Mouse (Mus musculus): ENCODE measurements around the gene Usp2.
"Not testable (repeated sequence)": the region's sequence is repeated elsewhere in the genome, so short reads cannot be mapped to it uniquely, and the experiment has no call there.

Usp2 gene

DNA sequence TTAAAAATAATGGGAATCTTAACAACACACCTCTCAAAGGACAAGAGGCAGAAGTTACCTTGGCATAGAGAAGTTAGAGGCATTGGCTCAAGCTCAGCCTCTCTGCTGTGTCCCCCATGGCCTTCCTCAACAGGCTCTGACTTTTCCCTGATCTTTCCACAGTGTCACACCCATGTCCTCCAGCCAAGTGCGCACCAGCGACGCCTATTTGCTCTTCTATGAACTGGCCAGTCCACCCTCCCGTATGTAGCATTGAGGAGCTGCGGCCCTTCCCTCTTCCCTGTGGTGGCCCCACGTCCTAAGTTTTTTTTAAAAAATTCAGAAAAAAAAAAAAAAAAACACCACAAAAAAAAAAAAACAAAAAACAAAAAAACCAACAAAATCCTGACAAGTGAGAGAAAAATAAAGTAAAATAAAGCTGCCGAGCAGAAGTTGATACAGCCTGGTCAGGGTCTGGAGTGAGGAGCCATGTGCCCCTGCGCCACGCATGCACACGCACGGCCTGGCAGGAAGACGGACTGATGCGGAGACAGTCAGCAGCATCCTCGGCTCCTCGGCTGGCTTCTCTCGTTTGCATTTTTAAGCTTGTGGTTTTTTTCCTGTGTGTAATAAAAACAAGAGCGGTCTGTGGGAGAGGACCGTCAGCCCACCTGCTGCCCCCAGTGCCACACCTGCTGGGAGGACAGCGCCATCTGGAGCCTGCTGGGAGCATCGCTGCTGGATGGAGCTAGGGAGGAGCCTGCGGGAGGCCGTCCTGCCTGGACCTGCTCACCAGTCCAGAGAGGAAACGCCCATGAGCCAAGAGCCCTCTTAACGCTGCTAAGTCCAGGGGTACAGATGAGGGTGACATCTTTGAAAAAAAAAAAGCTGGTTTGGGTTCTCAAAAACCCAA is 27.0 kb downstream of the Usp2 start:
- peak; percentile 31 for DNase-seq (ENCODE audit: low spot score)

DNA sequence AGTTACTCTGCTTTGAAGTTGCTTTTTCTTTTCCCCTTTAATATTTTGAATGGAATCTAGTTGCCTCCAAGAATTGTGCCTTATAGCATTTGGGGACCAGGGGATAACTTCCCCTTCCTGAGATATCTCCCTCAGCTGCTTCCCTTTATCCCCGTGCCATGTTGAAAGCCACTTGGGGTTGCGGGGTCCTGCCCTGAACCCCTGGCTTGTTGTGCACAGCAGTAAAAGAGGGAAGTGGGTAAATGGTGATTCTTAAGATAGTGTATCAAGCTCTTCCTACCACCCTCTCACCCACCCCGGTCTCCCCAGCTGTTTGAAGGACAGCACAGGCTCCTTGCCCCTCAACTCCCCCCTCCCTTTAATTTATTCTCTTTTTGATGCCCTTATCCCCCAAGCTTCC is 27.9 kb downstream of the Usp2 start:
- no peak for DNase-seq (ENCODE audit: low spot score)

DNA sequence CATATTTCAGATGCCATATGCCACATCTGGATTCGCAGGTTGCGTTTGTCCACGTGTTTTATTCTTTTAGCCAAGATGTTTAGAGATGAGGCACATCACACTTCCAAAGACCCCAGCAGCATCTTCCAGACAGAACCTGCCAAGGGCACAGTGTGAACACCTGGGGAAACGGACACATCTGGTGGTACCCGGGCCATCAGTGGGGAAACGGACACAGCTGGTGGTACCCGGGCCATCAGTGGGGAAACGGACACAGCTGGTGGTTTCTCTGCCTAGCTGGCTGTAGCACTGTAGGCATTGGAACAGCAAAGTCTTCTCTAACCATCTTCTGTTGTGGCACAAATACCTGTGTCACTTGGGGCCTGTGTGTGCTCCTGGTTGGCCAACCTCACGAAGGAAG is 29.0 kb downstream of the Usp2 start:
- DNase-seq (ENCODE audit: low spot score) = no peak

DNA sequence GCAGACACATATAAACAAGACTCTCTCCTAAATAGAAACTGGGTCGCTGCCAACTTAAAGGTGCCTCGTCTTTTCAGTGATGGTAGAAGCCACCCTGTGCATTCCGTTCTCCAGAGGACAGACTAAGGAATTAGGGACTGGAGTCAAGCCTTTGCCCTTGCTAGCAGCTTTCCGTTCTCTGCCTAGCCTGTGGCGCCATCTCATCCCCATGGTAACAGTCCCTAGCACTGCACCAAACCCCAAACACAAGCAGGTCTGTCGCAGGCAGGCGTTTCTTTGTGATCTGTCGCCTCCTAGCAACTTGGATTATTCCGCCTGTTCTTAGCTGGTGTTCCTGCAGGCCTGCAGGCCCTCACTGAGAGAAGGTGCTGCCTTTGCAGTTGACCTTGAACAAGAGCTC is 29.7 kb downstream of the Usp2 start:
- DNase-seq (ENCODE audit: low spot score) = no peak

DNA sequence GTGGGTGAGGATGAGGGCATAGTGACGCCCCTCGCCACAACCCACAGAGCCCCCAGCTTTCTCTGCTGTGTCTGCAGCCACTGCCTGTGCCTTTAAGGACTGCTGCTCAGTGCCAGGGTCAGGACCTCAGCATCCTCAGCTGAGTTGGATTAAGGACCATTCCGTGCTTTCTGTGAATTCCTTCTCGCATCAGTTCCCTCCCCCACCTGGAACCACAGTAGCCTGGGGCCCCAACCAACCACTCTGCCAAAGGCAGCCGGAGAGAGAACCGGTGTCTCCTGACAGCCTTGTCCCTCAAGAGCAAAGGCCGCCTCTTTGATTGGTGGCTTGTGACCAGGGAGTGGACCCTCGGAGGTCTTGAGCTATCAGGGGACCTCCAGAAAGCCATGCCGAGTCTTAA is 34.7 kb downstream of the Usp2 start, which contains the start of gene Mfrp:
Gene Mfrp (plus strand): TSS at position 240 of the 400 bp plus-strand sequence.
- no peak for DNase-seq (ENCODE audit: low spot score)

DNA sequence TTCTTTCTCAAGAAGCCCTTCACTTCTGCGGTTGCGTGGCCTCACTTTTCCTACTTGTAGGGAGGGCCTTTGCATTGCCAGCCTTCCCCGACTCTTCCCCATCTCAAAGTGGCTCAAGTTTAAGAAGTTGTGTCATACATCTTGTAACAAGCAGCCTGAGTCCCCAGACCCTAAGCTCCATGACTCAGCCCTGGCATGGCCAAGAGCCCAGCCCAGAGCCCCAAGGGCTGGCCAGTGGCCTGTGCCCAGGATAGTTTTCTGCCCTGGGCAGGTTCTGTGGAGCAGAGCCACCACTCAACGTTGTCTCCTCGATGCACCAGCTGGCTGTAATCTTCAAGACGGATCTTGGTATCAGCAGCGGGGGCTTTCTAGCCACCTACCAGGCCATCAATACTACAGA is 38.1 kb downstream of the Usp2 start:
- DNase-seq (ENCODE audit: low spot score) = no peak

DNA sequence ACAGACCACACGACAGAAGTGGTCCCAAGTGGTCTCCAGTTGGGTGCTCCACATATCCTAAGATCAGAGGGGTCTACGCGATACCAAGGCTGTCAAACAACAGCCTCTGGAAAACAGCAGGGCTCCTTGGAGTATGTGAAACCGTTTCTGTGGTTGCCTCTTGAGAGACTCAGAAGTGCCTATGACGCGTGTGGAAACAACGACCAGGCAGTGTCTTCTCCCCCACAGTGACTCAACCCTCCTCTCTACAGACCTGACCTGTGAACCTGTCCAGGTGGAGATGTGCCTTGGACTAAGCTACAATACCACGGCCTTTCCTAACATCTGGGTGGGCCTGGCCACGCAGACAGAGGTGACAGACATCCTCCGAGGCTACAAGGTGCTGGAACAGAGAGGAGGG is 39.0 kb downstream of the Usp2 start:
- no peak for DNase-seq (ENCODE audit: low spot score)

DNA sequence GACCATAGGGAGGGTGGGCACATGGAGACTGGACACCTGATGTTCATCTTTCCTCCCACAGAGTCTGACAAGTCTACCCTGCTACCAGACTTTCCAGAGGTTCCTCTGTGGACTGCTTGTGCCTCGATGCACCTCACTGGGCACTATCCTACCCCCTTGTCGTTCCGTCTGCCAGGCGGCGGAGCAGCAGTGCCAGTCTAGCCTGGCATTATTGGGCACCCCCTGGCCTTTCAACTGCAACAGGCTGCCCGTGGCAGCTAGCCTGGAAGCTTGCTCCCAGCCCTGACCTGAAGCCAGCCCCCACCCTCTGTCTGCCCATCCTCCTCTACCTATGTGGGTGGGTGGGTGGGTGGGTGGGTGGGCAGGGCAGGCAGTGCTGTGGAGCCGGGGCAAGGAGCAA is 39.4 kb downstream of the Usp2 start:
- DNase-seq (ENCODE audit: low spot score) = no peak

DNA sequence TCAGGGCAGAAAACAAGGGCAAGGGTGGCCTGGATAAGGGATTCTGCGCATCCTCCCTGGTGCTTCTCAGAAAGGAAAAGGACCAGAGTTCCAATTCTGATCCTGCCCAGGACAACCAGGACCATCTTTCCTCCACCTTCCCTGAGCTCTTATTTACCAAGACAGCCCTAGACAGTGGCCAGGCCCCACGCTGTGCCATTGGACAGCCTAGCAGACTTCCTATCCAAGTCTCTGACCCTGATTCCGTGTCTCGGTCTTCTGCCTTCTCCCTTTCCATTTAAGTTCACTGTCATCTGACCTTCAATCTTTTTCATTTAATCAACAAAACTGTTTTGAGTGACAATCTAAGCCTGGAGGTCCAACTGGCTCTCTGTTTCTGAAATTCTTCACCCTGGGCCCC is 39.8 kb downstream of the Usp2 start:
- no peak for DNase-seq (ENCODE audit: low spot score)

DNA sequence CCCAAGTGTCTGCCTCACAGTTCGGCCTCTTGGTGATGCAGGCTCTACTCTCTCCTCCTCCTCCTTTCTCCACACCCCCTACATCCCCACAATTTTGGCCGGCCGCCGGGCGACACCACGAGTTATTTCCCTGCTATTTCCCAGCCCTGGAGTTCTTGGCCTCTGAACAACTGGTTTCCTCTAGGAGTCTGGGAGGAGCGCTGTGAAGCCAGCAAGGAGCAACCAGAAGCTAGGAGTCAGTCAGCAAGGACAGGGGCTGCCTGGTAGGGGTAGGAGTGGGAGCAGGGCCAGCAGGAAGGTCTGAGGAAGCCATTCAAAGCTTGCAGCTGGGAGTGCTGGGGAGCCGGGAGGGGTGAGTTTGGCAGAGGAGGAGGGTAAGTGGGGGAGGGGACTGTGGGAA is 40.3 kb downstream of the Usp2 start, which contains the start of gene C1qtnf5:
Gene C1qtnf5 (plus strand): TSS at position 136 of the 400 bp plus-strand sequence.
- no peak for DNase-seq (ENCODE audit: low spot score)

DNA sequence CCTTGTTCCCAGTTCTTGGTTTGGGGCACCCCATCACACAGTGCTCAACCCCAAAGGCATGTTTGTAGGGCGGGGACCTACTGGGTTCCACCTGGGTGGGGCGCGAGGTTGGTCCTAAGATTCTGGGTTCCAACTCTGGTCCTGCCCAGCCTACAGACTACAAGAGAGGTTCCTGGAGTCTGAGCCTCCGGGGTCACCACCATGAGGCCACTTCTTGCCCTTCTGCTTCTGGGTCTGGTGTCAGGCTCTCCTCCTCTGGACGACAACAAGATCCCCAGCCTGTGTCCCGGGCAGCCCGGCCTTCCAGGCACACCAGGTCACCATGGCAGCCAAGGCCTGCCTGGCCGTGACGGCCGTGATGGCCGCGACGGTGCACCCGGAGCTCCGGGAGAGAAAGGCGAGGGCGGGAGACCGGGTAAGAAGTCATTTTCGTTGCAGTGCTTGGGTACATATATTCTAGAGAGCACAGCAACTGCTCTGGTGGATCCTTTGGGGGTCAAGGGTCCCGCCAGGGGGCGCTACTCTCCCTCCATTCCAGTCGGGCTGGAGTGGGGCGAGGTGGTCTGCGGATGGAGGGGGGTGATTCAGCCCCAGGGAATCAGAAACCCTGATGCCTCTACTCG is 40.8 kb downstream of the Usp2 start:
- DNase-seq (ENCODE audit: low spot score) = no peak

DNA sequence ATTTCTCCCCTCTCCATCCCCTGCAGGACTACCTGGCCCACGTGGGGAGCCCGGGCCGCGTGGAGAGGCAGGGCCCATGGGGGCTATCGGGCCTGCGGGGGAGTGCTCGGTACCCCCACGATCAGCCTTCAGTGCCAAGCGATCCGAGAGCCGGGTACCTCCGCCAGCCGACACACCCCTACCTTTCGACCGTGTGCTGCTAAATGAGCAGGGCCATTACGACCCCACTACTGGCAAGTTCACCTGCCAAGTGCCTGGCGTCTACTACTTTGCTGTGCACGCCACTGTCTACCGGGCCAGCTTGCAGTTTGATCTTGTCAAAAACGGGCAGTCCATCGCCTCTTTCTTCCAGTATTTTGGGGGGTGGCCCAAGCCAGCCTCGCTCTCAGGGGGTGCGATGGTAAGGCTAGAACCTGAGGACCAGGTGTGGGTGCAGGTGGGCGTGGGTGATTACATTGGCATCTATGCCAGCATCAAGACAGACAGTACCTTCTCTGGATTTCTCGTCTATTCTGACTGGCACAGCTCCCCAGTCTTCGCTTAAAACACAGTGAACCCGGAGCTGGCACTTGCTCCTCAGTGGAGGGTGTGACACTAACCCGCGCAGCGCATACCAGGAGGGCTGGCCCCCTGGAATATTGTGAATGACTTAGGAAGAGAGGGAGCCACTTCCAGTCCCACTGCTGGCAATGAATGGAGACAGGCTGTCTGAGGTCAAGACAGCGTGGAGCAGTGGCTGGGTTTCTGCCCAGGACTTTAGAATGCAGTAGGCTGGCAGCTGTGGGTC is 41.6 kb downstream of the Usp2 start:
- no peak for DNase-seq (ENCODE audit: low spot score)

DNA sequence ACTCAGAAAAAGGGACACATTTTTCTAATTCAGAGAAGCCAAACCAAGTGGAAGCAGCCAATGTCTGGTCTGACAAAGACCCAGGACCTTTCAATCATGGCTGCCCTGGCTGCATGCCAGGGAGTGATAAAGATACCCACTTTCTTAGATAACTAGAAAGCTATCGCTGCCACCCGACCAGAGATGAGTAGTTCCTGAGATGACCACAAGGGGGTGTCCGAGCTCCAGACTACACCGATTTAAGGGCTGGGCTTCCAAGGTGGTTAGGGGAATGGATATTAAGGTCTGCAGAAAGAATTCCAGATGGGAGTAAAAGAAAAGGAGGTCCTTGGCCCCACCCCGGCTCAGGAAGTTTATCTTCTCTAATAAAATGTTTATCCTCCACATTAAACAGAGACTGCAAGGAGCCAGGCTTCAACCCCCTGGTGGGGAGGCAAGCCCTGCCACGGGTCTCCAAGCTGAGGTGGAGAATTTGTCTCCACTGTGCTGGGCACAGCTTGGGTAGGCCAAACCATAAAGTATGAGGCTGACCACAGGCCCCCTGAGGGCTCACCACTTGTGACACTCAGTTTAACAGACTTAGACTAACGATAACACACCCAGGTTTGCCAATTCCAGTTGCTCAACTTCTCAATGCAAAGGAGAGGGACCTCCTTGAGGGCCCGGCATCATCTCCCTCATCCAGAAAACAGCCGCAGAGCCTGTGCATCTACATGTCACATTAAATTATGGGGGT is 42.7 kb downstream of the Usp2 start:
- peak; percentile 70 for DNase-seq (ENCODE audit: low spot score)

DNA sequence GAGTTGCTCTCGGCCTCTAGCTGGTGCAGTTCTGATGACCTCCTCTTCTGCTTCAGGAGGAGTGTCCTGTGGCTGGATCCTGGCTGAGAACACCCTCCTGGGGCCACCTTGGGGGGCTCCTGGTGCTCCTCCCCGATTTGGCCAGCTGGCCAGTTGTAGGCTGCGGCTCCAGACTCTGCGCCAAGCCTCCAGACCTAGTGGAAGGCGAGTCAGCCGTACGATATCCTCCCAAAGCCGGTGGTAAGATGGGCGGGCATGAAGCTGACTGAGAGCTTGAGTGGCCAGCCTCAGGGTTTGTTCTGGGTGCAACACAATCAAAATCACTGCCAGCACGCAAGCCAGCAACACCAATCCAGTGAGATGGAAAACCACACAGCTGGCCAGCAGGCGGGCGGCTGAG is 45.1 kb downstream of the Usp2 start:
- not testable (repeated sequence) for DNase-seq (ENCODE audit: low spot score)

DNA sequence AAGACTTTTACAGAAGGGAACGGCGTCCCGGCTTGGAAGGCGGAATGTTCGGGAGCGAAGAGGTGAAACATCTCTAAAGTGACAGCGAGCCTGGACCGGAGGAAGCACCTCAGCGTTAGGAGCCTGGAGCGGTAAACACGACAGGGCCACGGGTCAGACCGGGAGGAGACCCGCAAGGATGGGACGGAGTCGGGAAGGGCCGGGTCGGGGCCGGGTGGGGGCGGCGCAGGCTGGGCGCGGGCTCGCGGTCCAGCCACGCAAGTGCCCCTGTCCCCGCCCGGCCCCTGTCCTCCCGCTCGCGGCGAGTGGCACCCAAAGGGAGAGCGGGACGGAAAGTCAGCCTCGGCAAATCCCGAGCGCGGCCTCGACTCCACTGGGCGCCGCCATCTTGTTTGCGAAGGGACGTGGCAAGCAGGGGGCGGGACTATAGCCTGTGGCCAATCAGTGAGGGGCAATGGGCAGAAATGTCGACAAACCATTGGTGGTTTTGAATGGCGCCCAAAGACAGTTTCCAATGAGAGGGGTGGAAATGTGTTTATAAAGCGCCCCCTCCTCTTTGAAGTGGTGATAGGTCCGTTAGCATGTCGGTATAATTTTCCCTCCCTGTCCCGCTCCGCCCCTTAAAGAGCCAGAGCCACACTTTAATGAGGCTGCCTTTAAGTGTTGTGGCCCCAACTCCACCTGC is 46.4 kb downstream of the Usp2 start, which contains the start of the genes Gm49380 and Rnf26:
Gene Gm49380 (minus strand): TSS at position 396 of the 685 bp plus-strand sequence.
Gene Rnf26 (minus strand): TSS at position 413 of the 685 bp plus-strand sequence.
- DNase-seq (ENCODE audit: low spot score) = peak; percentile 90

DNA sequence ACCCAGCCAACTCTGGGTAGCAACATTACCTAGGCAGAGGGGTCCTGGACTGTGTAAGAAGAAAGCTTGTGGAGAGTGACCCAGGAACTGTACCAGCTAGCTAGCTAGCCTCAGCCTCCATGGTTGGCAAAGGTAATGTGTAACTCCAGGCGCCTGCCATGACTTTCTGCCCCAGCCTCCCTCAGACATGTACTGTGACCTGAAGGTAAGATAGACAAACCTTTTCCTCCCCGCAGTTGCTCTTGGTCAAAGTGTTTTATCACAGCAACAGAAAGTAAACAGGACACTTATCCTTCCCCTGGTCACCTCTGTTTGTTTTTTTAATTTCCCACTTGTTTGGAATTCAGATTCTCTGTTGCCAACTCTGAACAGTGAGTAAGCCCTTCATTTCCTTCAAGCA is 47.6 kb downstream of the Usp2 start:
- no peak for DNase-seq (ENCODE audit: low spot score)

DNA sequence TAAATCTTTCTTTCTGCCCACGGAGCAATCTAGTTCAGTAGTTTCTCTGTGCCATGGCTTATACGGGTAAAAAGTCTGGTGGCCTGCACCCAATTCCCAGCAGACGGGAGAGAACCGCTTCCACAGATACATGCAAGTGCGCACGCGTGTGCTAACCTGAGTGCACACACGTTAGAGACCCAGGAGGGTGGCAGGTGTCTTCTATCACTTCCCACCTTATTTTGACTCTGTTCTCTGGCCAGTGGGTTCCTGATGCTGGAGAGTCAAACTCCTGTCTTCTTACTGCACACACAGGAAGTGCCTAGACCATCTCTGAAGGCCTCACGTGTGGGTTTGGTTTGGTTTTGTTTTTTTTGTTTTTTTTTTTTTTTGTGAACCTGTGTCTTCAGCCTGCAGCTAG is 48.8 kb downstream of the Usp2 start:
- no peak for DNase-seq (ENCODE audit: low spot score)

DNA sequence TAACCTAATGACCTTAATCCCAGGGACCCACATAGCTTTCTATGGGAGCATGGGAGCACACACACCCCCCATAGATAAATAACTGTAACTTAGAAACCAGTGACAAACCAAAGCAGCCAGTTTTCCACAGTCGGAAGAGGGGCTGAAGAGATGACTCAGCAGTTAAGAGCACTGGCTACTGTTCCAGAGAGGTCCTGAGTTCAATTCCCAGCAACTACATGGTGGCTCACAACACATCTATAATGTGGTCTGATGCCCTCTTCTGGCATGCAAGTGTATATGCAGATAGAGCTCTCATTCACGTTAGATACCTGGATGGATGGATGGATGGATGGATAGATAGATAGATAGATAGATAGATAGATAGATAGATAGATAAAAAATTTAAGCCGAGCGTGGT is 49.4 kb downstream of the Usp2 start:
- no peak for DNase-seq (ENCODE audit: low spot score)

DNA sequence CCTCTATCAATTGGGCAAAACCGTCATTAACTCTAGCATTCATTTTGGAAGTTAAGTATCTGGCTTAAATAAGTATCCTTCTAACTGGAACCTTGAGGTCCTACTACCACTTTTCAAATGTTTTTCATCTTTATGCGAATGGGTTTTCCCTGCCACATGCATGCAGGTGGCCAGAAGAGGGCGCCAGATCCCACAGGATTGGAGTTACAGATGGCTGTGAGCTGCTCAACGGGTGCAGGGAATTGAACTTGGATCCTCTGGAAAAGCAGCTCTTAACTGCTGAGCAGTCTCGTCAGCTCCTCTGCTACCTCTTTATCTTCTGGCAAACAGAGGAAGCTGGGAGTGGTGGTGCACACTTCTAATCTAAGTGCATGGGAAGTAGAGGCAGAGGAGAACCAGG is 52.2 kb downstream of the Usp2 start:
- DNase-seq (ENCODE audit: low spot score) = no peak

DNA sequence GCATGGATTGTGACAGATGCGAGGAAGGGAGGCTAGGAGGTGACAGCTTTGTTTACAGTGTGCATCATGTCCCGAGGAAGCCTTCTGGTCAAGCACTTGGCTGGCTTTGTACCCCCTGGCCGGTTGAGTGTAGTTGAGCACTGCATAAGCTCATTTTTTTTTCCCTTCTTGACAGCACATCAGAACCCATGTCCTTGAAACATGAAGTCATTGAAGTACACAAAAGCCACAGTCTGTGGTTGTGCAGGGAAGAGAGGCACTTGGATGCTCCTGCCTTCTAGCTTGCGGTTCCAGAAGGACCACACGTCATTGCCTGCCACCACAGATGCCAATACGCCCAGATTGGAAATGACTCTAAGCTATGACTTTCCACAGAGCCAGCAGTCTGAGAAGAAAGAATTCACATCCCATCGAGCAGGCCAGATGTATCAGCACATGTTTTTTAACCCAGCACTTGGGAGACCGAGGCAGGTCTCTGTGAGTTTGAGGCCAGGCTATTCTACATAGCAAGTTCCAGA is 53.2 kb downstream of the Usp2 start:
- no peak for DNase-seq (ENCODE audit: low spot score)

DNA sequence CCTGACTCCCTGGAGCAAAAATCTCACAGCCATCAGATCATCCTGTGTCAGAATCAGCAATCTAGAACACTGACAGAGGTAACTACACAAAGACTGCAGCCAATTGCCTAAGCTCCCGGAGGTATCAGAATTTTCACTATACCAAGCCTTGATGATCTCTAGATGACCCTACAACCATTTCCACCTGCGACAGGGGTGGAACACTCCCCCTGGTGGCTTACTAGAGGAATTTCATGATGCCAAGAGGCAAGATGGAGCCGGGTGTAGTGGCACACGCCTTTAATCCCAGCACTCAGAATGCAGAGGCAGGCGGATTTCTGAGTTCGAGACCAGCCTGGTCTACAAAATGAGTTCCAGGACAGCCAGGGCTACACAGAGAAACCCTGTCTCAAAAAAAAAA is 57.5 kb downstream of the Usp2 start:
- DNase-seq (ENCODE audit: low spot score) = no peak
